Mouse (Mus musculus): Measurements from ENCODE around the gene Hcn2. TPM values are rescaled to one million over a fixed set of nuclear protein-coding genes. Genes with fewer than 3 reads are reported as not detected.

The Hcn2 gene
- polyA plus RNA-seq (2015; fragmentation: Nextera tagmentation; extraction: Ambion mirVana) = 0.28 and 0.38 TPM in 2 replicates

DNA sequence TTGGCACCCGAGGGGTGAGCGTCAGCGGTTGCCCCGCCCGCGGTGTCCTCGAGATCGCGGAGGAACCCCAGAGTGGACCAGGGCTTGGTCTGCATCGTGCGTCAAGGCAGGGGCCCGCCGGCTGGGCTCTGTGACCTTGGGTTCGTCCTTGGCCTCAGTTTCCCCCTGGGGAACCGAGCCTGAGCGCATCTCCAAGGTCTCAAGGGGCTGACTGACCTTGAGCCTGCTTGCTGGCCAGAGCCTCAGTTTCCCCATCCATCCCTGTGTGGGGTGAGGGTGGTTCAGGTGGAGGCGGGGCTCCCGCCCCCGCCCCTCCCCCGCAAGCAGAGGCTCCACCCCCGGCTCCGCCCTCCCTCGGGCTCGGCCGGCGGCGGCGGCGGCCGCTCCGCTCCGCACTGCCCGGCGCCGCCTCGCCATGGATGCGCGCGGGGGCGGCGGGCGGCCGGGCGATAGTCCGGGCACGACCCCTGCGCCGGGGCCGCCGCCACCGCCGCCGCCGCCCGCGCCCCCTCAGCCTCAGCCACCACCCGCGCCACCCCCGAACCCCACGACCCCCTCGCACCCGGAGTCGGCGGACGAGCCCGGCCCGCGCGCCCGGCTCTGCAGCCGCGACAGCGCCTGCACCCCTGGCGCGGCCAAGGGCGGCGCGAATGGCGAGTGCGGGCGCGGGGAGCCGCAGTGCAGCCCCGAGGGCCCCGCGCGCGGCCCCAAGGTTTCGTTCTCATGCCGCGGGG, at the start of gene Hcn2:
Gene Hcn2, plus strand, starts transcription at position 381 of the 734 bp plus-strand sequence.
- Histone ChIP-seq H3K27me3 (ENCODE audit: control insufficient read depth, insufficient read depth, low read length) (peaks cover 6% of the 10 kb centered on the region; the same call in 1 of the 2 replicates), H3K36me3 (ENCODE audit: control insufficient read depth, insufficient read depth, low read length) (no peaks in the 10 kb centered on the region; the same call in 1 of the 2 replicates), H3K4me3 (ENCODE audit: low read depth, low read length) (peak within 1 kb of the TSS; percentile 56), H3K4me1 (replicated peaks; ENCODE audit: control insufficient read depth, insufficient read depth) (0 out of 2 replicates have a peak, but pooled peaks cover 2% of the 10 kb centered on the region), H3K4me2 (replicated peaks; ENCODE audit: low read depth) (peak within 1 kb of the TSS; percentile 95), H3K9me3 (ENCODE audit: control insufficient read depth, low read length) (no peaks in the 10 kb centered on the region), H3K27ac (replicated peaks) (no peak within 1 kb of the TSS), H3K9ac (ENCODE audit: low read length) (peak within 1 kb of the TSS; percentile 31; the same call in 1 of the 2 replicates)
- ATAC-seq (ENCODE audit: low FRiP score, low TSS enrichment) = peak; percentile 19; the same call in 1 of the 2 replicates
- no peak for DNase-seq (ENCODE audit: low spot score)
- 3% methylated on average over 43 of the region's 91 CpGs for WGBS
- TF ChIP-seq EP300 (optimal IDR thresholded peaks at IDR 0.05) = no peak

DNA sequence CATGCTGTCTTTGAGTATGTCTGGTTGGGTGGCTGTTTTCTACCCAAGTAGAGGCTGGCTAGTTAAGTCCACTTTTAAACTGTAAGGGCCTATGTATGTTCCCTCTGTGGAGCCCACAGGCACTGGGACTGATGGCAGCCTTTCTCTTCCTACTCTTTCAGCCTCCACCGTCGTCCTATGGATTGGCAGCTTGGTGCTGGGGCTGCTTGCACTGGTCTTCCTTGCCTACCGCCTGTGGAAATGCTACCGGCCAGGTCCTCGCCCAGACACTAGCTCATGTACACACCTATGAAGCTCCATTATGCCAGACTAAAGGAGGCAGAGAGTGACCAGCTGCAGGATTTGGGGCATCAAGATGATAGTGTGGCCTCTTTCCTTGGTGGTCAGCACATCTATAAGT, 48.4 kb upstream of the Hcn2 start:
- Histone ChIP-seq H3K9ac (ENCODE audit: low read length) (no peak overlapping the region), H3K9me3 (ENCODE audit: control insufficient read depth, low read length) (no peaks in the 10 kb centered on the region), H3K36me3 (ENCODE audit: control insufficient read depth, insufficient read depth, low read length) (no peaks in the 10 kb centered on the region), H3K4me3 (ENCODE audit: low read depth, low read length) (no peak overlapping the region), H3K4me1 (replicated peaks; ENCODE audit: control insufficient read depth, insufficient read depth) (0 out of 2 replicates have a peak, but pooled peaks cover 3% of the 10 kb centered on the region), H3K4me2 (replicated peaks; ENCODE audit: low read depth) (no peak overlapping the region), H3K27ac (replicated peaks) (no peak overlapping the region), H3K27me3 (ENCODE audit: control insufficient read depth, insufficient read depth, low read length) (no peaks in the 10 kb centered on the region)
- TF ChIP-seq EP300 (optimal IDR thresholded peaks at IDR 0.05) (no peak), CTCF (IDR thresholded peaks at IDR 0.05; ENCODE audit: low read depth) (no peak)
- DNase-seq (ENCODE audit: low spot score) (no peak), ATAC-seq (ENCODE audit: low FRiP score, low TSS enrichment) (no peak)
- 76% methylated on average over 5 of the region's 5 CpGs for WGBS

DNA sequence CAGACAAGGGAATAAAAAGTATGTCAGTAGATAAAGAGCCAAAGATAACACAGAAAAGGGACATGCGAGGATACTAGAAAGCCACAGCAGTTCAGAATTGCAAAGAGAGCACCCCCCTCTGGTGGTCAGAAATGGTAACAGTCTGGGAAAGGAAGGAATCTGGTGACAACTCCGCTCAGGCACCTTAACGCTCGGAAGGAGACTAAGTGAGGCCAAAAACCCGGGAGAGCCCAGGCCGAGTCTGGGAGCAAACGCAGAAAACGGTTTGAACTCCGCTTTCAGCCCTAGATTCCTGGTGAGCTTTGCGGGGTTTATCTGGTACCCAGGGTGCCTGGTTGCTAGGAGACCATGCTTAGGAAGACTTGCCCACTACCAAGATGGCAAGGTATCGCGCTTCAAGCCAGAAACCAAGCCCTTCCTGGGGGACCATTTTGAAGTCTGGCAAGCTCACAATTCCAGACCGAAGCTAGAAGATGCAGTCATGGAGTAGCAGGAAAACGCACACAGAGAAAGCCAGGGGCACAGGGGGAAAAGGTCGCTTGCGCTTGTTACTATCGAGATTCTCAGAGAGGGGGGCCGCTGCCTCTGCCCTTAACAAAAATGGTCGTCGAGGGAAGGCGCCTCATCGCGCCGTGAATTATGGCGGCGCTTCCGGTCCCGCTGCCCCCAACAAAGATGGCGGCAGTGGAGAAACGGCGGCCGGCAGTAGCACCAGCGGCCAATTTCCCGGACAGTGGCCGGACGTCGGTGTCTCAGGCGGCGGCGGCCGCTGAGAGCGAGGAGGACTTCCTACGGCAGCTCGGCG, 47.5 kb upstream of the Hcn2 start, which contains the start of gene Tpgs1:
Gene Tpgs1, plus strand, starts transcription at position 599 of the 805 bp plus-strand sequence.
- peak; percentile 83 for ATAC-seq (ENCODE audit: low FRiP score, low TSS enrichment)

DNA sequence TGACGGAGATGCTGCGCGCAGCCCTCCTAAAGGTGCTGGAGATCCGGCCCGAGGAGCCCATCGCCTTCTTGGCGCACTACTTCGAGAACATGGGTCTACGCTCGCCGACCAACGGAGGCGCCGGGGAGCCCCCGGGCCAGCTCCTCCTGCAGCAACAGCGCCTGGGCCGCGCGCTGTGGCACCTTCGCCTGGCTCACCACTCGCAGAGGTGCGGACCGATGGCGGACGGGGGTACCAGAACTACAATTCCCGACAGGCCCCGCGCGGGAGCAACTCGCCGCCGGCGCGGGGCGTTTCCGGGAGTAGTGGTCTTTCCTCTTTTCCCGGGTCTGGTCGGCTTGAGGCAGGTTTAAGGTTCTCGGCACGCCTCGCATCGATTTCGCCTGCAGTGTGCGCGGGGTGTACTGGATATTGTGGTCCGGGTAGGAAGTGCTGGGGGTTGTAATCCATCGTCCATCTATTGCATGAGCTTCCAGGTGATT, 46.8 kb upstream of the Hcn2 start:
- ATAC-seq (ENCODE audit: low FRiP score, low TSS enrichment) = peak; percentile 36
- peak; percentile 68 for DNase-seq (ENCODE audit: low spot score)
- Histone ChIP-seq H3K9ac (ENCODE audit: low read length) (peak overlapping the region; percentile 84), H3K27me3 (ENCODE audit: control insufficient read depth, insufficient read depth, low read length) (no peaks in the 10 kb centered on the region), H3K36me3 (ENCODE audit: control insufficient read depth, insufficient read depth, low read length) (no peaks in the 10 kb centered on the region), H3K4me1 (replicated peaks; ENCODE audit: control insufficient read depth, insufficient read depth) (0 out of 2 replicates have a peak, but pooled peaks cover 3% of the 10 kb centered on the region), H3K4me2 (replicated peaks; ENCODE audit: low read depth) (peak overlapping the region; percentile 76), H3K9me3 (ENCODE audit: control insufficient read depth, low read length) (no peaks in the 10 kb centered on the region), H3K4me3 (ENCODE audit: low read depth, low read length) (peak overlapping the region; percentile 98), H3K27ac (replicated peaks) (peak overlapping the region; percentile 91)
- no peak for TF ChIP-seq CTCF (IDR thresholded peaks at IDR 0.05; ENCODE audit: low read depth)
- no peak for TF ChIP-seq EP300 (optimal IDR thresholded peaks at IDR 0.05)
- WGBS = under 1% methylated on average over 46 of the region's 47 CpGs

More for the DNA sequence above, 47.5 kb upstream of the Hcn2 start, which contains the start of gene Tpgs1:
- WGBS = under 1% methylated on average over 44 of the region's 45 CpGs
- Histone ChIP-seq H3K9me3 (ENCODE audit: control insufficient read depth, low read length) (no peaks in the 10 kb centered on the region), H3K27ac (replicated peaks) (peak within 1 kb of the TSS; percentile 91), H3K9ac (ENCODE audit: low read length) (peak within 1 kb of the TSS; percentile 84), H3K36me3 (ENCODE audit: control insufficient read depth, insufficient read depth, low read length) (no peaks in the 10 kb centered on the region), H3K4me1 (replicated peaks; ENCODE audit: control insufficient read depth, insufficient read depth) (0 out of 2 replicates have a peak, but pooled peaks cover 3% of the 10 kb centered on the region), H3K4me2 (replicated peaks; ENCODE audit: low read depth) (peak within 1 kb of the TSS; percentile 76), H3K27me3 (ENCODE audit: control insufficient read depth, insufficient read depth, low read length) (no peaks in the 10 kb centered on the region), H3K4me3 (ENCODE audit: low read depth, low read length) (peak within 1 kb of the TSS; percentile 98)
- no peak for TF ChIP-seq EP300 (optimal IDR thresholded peaks at IDR 0.05)
- TF ChIP-seq CTCF (IDR thresholded peaks at IDR 0.05; ENCODE audit: low read depth) = peak; percentile 94
- DNase-seq (ENCODE audit: low spot score) = peak; percentile 87

DNA sequence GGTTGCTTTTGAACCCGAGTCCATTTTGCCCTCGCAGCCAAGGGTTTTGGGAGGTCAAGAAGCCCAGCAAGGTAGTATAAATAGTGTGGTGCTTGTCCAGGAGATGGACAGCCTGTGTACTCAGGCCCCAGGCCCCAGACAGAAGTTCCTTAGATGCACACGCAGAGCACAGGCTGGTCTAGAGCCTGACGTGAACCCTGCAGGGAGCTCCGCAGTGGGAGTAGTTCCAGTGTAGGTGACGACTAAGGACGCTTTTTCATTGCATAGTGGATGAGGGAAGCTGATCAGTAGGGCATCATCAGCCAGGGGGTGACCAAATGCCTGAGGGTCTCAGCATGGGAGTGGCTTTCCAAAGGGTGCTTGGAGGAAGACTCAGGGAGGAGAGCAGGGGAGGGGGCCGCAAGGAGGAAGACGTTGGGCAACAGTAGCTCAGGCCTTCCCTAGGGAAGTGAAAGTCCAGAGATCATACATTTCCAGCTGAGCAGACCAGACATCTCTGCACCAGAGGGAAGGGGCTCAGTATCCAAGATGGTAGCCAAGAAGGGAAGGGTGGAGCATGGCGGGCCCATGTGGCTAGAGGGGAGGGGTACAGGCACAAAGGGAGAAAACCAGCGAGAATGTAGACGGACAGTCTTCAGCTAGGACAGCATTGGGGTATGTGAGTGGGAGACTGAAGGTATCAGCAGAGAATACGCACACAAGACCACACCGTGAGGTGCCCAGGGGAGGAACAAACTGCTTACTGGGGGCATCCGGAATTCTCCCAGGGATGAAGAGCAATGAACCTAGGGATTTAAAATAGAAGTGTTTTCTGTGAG, 46.2 kb upstream of the Hcn2 start:
- Histone ChIP-seq H3K27ac (replicated peaks) (peak overlapping the region; percentile 91), H3K36me3 (ENCODE audit: control insufficient read depth, insufficient read depth, low read length) (no peaks in the 10 kb centered on the region), H3K4me3 (ENCODE audit: low read depth, low read length) (peak overlapping the region; percentile 98), H3K9ac (ENCODE audit: low read length) (peak overlapping the region; percentile 84), H3K9me3 (ENCODE audit: control insufficient read depth, low read length) (no peaks in the 10 kb centered on the region), H3K4me2 (replicated peaks; ENCODE audit: low read depth) (peak overlapping the region; percentile 76), H3K4me1 (replicated peaks; ENCODE audit: control insufficient read depth, insufficient read depth) (0 out of 2 replicates have a peak, but pooled peaks cover 3% of the 10 kb centered on the region), H3K27me3 (ENCODE audit: control insufficient read depth, insufficient read depth, low read length) (no peaks in the 10 kb centered on the region)
- DNase-seq (ENCODE audit: low spot score) (no peak), ATAC-seq (ENCODE audit: low FRiP score, low TSS enrichment) (peak; percentile 10; the same call in 1 of the 2 replicates)
- 30% methylated on average over 15 of the region's 15 CpGs for WGBS
- no peak for TF ChIP-seq EP300 (optimal IDR thresholded peaks at IDR 0.05)
- no peak for TF ChIP-seq CTCF (IDR thresholded peaks at IDR 0.05; ENCODE audit: low read depth)

Measured in stomach, postnatal 0 days (tissue).